Mouse (Mus musculus) kidney, adult 2 months (tissue): ENCODE measurements around the gene Myo15b. TPM values are rescaled to one million over a fixed set of nuclear protein-coding genes. Genes with fewer than 3 reads are reported as not detected.

Experiments used
- DNase-seq: peaks from one replicate; pipeline ENCODE4 v3.0.0; 2021
- H3K27ac ChIP-seq: fragments of 200-500 bp; 2 replicates; pipeline ENCODE4 v1.5.1; 2012; ENCODE audit warnings: low read depth, low read length, control low read depth, inconsistent platforms; ENCODE audit not compliant: insufficient read depth
- H3K27me3 ChIP-seq: fragments of 200-500 bp; replicated peaks from 2 replicates; pipeline ENCODE4 v1.6.1; 2012; ENCODE audit warnings: mild to moderate bottlenecking, moderate library complexity, low read length, inconsistent platforms; ENCODE audit not compliant: control insufficient read depth, insufficient read depth
- H3K36me3 ChIP-seq: fragments of 200-500 bp; 2 replicates; pipeline ENCODE4 v1.6.1; 2012; ENCODE audit warnings: mild to moderate bottlenecking, moderate library complexity, low read length, inconsistent platforms; ENCODE audit not compliant: control insufficient read depth, insufficient read depth
- H3K4me1 ChIP-seq: fragments of 200-500 bp; 2 replicates; pipeline ENCODE4 v1.6.1; 2011; ENCODE audit warnings: low read length; ENCODE audit not compliant: control insufficient read depth, insufficient read depth
- H3K4me3 ChIP-seq: fragments of 200-500 bp; 2 replicates; pipeline ENCODE4 v1.5.1; 2011; ENCODE audit warnings: mild to moderate bottlenecking, low read depth, low read length, control low read depth; ENCODE audit not compliant: insufficient read depth
- CTCF ChIP-seq: fragments of 200-500 bp; conservative IDR thresholded peaks from 2 replicates; pipeline ENCODE4 v1.5.1; 2011; ENCODE audit warnings: low read depth, mild to moderate bottlenecking, control low read depth, low read length, moderate library complexity, mixed read lengths; ENCODE audit not compliant: insufficient read depth, insufficient read length
- POLR2A ChIP-seq: fragments of 200-500 bp; IDR thresholded peaks from one replicate; pipeline ENCODE4 v1.6.1; 2011; ENCODE audit warnings: low read depth, low read length, control low read depth
- WGBS: fragments of 180-500 bp; shearing (Covaris S2); methylation state at CpG from one replicate; pipeline ENCODE4 v1.1.7; 2018; 5-methylcytosine and 5-hydroxymethylcytosine counted together
- polyA plus RNA-seq: library from polyadenylated mRNA; depleted of rRNA; stranded (reverse); fragments of >200 nt; gene quantifications from 2 replicates; pipeline ENCODE4 v1.2.3, GENCODE M21; 2012

Myo15b gene
- polyA plus RNA-seq, 1 experiment: 104 TPM

GRCm38 (mm10) chr11:115886446-115886845 is 28.2 kb downstream of the Myo15b start:
- no peak overlapping the region for H3K4me3 ChIP-seq
- DNase-seq: no peak
- no peak overlapping the region for H3K27ac ChIP-seq
- no peaks in the 10 kb centered on the region for H3K36me3 ChIP-seq
- TF ChIP-seq POLR2A (no peak), CTCF (no peak)
- no peaks in the 10 kb centered on the region for H3K4me1 ChIP-seq
- 90% methylated on average over 11 of the region's 11 CpGs for WGBS
- no peaks in the 10 kb centered on the region for H3K27me3 ChIP-seq

GRCm38 (mm10) chr11:115888020-115888419 is 29.8 kb downstream of the Myo15b start:
- no peak overlapping the region for H3K27ac ChIP-seq
- no peak overlapping the region for H3K4me3 ChIP-seq
- no peaks in the 10 kb centered on the region for H3K4me1 ChIP-seq
- DNase-seq: no peak
- H3K27me3 ChIP-seq: no peaks in the 10 kb centered on the region
- WGBS: 93% methylated on average over 5 of the region's 5 CpGs
- no peaks in the 10 kb centered on the region for H3K36me3 ChIP-seq
- TF ChIP-seq CTCF (no peak), POLR2A (no peak)

- Histone ChIP-seq H3K36me3 (no peaks in the 10 kb centered on the region), H3K27me3 (no peaks in the 10 kb centered on the region)
Measured at GRCm38 (mm10) chr11:115889159-115889558, 31.0 kb downstream of the Myo15b start.

GRCm38 (mm10) chr11:115892213-115892612 is 34.0 kb downstream of the Myo15b start:
- no peak overlapping the region for H3K4me3 ChIP-seq
- WGBS: 75% methylated on average over 6 of the region's 6 CpGs
- TF ChIP-seq POLR2A: no peak
- TF ChIP-seq CTCF: no peak
- no peak for DNase-seq
- no peaks in the 10 kb centered on the region for H3K36me3 ChIP-seq
- no peak overlapping the region for H3K27ac ChIP-seq
- H3K27me3 ChIP-seq: no peaks in the 10 kb centered on the region
- H3K4me1 ChIP-seq: no peaks in the 10 kb centered on the region

More at GRCm38 (mm10) chr11:115889159-115889558, 31.0 kb downstream of the Myo15b start:
- DNase-seq: peak; percentile 23
- Histone ChIP-seq H3K4me3 (no peak overlapping the region), H3K27ac (no peak overlapping the region), H3K4me1 (no peaks in the 10 kb centered on the region)
- WGBS: 80% methylated on average over 6 of the region's 6 CpGs
- TF ChIP-seq CTCF (no peak), POLR2A (no peak)

GRCm38 (mm10) chr11:115893071-115893470 is 34.9 kb downstream of the Myo15b start:
- no peak overlapping the region for H3K4me3 ChIP-seq
- H3K27me3 ChIP-seq: no peaks in the 10 kb centered on the region
- TF ChIP-seq POLR2A: no peak
- no peak for TF ChIP-seq CTCF
- WGBS: 78% methylated on average over 9 of the region's 9 CpGs
- no peak overlapping the region for H3K27ac ChIP-seq
- no peaks in the 10 kb centered on the region for H3K4me1 ChIP-seq
- peak; percentile 48 for DNase-seq
- H3K36me3 ChIP-seq: no peaks in the 10 kb centered on the region

GRCm38 (mm10) chr11:115894755-115895520 is 36.7 kb downstream of the Myo15b start:
- Histone ChIP-seq H3K27ac (no peak overlapping the region), H3K4me3 (no peak overlapping the region), H3K36me3 (no peaks in the 10 kb centered on the region), H3K27me3 (no peaks in the 10 kb centered on the region), H3K4me1 (peaks cover 5% of the 10 kb centered on the region; the same call in 1 of the 2 replicates)
- WGBS: 76% methylated on average over 14 of the region's 14 CpGs
- peak; percentile 54 for DNase-seq
- TF ChIP-seq CTCF: peak; percentile 61; the same call in 1 of the 2 replicates
- no peak for TF ChIP-seq POLR2A

GRCm38 (mm10) chr11:115898446-115898845 is 40.2 kb downstream of the Myo15b start:
- WGBS: 81% methylated on average over 7 of the region's 7 CpGs
- H3K4me1 ChIP-seq: peaks cover 25% of the 10 kb centered on the region

More at GRCm38 (mm10) chr11:115898446-115898845, 40.2 kb downstream of the Myo15b start:
- no peak for TF ChIP-seq CTCF
- no peak for TF ChIP-seq POLR2A
- no peaks in the 10 kb centered on the region for H3K36me3 ChIP-seq
- DNase-seq: no peak
- H3K27ac ChIP-seq: no peak overlapping the region
- no peaks in the 10 kb centered on the region for H3K27me3 ChIP-seq
- H3K4me3 ChIP-seq: no peak overlapping the region
